Mouse (Mus musculus) myocyte (in vitro differentiated cells): ENCODE data around the gene Fabp3. TPM values are rescaled to one million over a fixed set of nuclear protein-coding genes. Genes with fewer than 3 reads are reported as not detected.
A peak's percentile ranks its signal among the peaks of the same experiment; 100 is the strongest.

Source experiments
- H3K27me3 ChIP-seq: one replicate; pipeline ENCODE4 v1.6.1; 2011; ENCODE audit not compliant: control insufficient read depth, insufficient read depth, insufficient read length
- H3K36me3 ChIP-seq: one replicate; pipeline ENCODE4 v1.6.1; 2011; ENCODE audit not compliant: control insufficient read depth, insufficient read depth
- H3K4me2 ChIP-seq: one replicate; pipeline ENCODE4 v1.6.1; 2011; ENCODE audit warnings: low read depth, control low read depth
- H3K4me3 ChIP-seq: one replicate; pipeline ENCODE4 v1.5.1; 2011; ENCODE audit warnings: mild to moderate bottlenecking, control low read depth, moderate library complexity
- H3K79me2 ChIP-seq: one replicate; pipeline ENCODE4 v1.6.1; 2011; ENCODE audit not compliant: control insufficient read depth, insufficient read depth
- H3ac ChIP-seq: one replicate; pipeline ENCODE4 v1.6.1; 2011; ENCODE audit not compliant: control insufficient read depth, insufficient read length
- CEBPB ChIP-seq: IDR thresholded peaks from 2 replicates; pipeline ENCODE4 v1.6.1; 2011; ENCODE audit warnings: mild to moderate bottlenecking, moderate library complexity; ENCODE audit not compliant: poor library complexity, insufficient read depth, severe bottlenecking
- E2F4 ChIP-seq: IDR thresholded peaks from one replicate; pipeline ENCODE4 v1.6.1; 2011; ENCODE audit warnings: mild to moderate bottlenecking, control low read depth, moderate library complexity; ENCODE audit not compliant: insufficient read depth
- MAX ChIP-seq: IDR thresholded peaks from one replicate; pipeline ENCODE4 v1.6.1; 2011; ENCODE audit warnings: low read depth, mild to moderate bottlenecking, control low read depth
- MYOD1 ChIP-seq, 3 experiments: IDR thresholded peaks; one replicate each; pipeline ENCODE4 v1.6.1; 2011; ENCODE audit warnings: control low read depth in 2 of 3, low read depth in 2 of 3, mild to moderate bottlenecking in 2 of 3, moderate library complexity in 1 of 3; ENCODE audit not compliant: insufficient read length in 2 of 3, control insufficient read depth in 1 of 3
- MYOG ChIP-seq, 3 experiments: IDR thresholded peaks; one replicate each; pipeline ENCODE4 v1.6.1; 2011; ENCODE audit warnings: control low read depth in 2 of 3, low read depth in 2 of 3, mild to moderate bottlenecking in 2 of 3; ENCODE audit not compliant: insufficient read length in 2 of 3, control insufficient read depth in 1 of 3, insufficient read depth in 1 of 3
- POLR2A ChIP-seq: IDR thresholded peaks from one replicate; pipeline ENCODE4 v1.6.1; 2011; ENCODE audit warnings: low read depth, mild to moderate bottlenecking, control low read depth, moderate library complexity; ENCODE audit not compliant: insufficient read length
- POLR2AphosphoS2 ChIP-seq: IDR thresholded peaks from one replicate; pipeline ENCODE4 v1.6.1; 2011; ENCODE audit warnings: low read depth, control low read depth; ENCODE audit not compliant: insufficient read length
- REST ChIP-seq: IDR thresholded peaks from one replicate; pipeline ENCODE4 v1.6.1; 2011; ENCODE audit warnings: mild to moderate bottlenecking, control low read depth, moderate library complexity; ENCODE audit not compliant: insufficient read depth, insufficient read length
- SRF ChIP-seq: IDR thresholded peaks from one replicate; pipeline ENCODE4 v1.6.1; 2011; ENCODE audit warnings: low read depth; ENCODE audit not compliant: control insufficient read depth, insufficient read length
- TCF12 ChIP-seq: IDR thresholded peaks from one replicate; pipeline ENCODE4 v1.6.1; 2011; ENCODE audit warnings: mild to moderate bottlenecking, control low read depth; ENCODE audit not compliant: poor library complexity, insufficient read depth, severe bottlenecking
- TCF3 ChIP-seq: IDR thresholded peaks from one replicate; pipeline ENCODE4 v1.6.1; 2011; ENCODE audit warnings: low read depth, control low read depth; ENCODE audit not compliant: insufficient read length
- USF1 ChIP-seq: IDR thresholded peaks from one replicate; pipeline ENCODE4 v1.6.1; 2011; ENCODE audit warnings: low read depth, mild to moderate bottlenecking, control low read depth, moderate library complexity
- polyA plus RNA-seq: library from polyadenylated mRNA; unstranded; fragments of >200 nt; fragmentation: generic; extraction: Trizol; gene quantifications from one replicate; pipeline ENCODE4 v1.2.1, GENCODE M21; 2012; ENCODE audit warnings: missing spikeins

The Fabp3 gene
- polyA plus RNA-seq, 1 experiment, result 71.9 TPM

- H3K27me3 ChIP-seq, result no peaks in the 10 kb centered on the region
- no peak overlapping the region for H3ac ChIP-seq
- no peak overlapping the region for H3K4me3 ChIP-seq
- peak overlapping the region; percentile 44 for H3K4me2 ChIP-seq
- H3K36me3 ChIP-seq, result no peaks in the 10 kb centered on the region
- H3K79me2 ChIP-seq, result peaks cover 4% of the 10 kb centered on the region
- TF ChIP-seq POLR2A (no peak), USF1 (no peak), SRF (no peak), MYOG (IDR thresholded peaks at IDR 0.05; ENCODE audit: control insufficient read depth in 1 of 3, insufficient read depth in 1 of 3, insufficient read length in 2 of 3, low read depth in 2 of 3) (peak in 1 of 3 experiments; percentile 61), MYOD1 (IDR thresholded peaks at IDR 0.05; ENCODE audit: control insufficient read depth in 1 of 3, insufficient read length in 2 of 3, low read depth in 2 of 3) (peak in 1 of 3 experiments; percentile 44)
These were observed 37.6 kb upstream of the Fabp3 start for GRCm38 (mm10) chr4:130270611-130271347.

GRCm38 (mm10) chr4:130273698-130274345 is 34.6 kb upstream of the Fabp3 start:
- peaks cover 4% of the 10 kb centered on the region for H3K79me2 ChIP-seq
- H3K36me3 ChIP-seq, result no peaks in the 10 kb centered on the region
- H3K4me2 ChIP-seq, result peak overlapping the region; percentile 88
- peak overlapping the region; percentile 91 for H3K4me3 ChIP-seq
- H3K27me3 ChIP-seq, result no peaks in the 10 kb centered on the region
- peak overlapping the region; percentile 15 for H3ac ChIP-seq
- TF ChIP-seq TCF3 (no peak), POLR2AphosphoS2 (peak; percentile 59), MAX (no peak), POLR2A (peak; percentile 51), MYOG (IDR thresholded peaks at IDR 0.05; ENCODE audit: control insufficient read depth in 1 of 3, insufficient read depth in 1 of 3, insufficient read length in 2 of 3, low read depth in 2 of 3) (peak in 1 of 3 experiments; percentile 13), E2F4 (no peak)

GRCm38 (mm10) chr4:130274346-130275015 is 33.9 kb upstream of the Fabp3 start:
- Histone ChIP-seq H3K4me2 (peak overlapping the region; percentile 88), H3K36me3 (no peaks in the 10 kb centered on the region), H3K27me3 (no peaks in the 10 kb centered on the region), H3ac (peak overlapping the region; percentile 15), H3K4me3 (peak overlapping the region; percentile 91), H3K79me2 (peaks cover 4% of the 10 kb centered on the region)
- peak in 1 of 3 experiments; percentile 1 for TF ChIP-seq MYOD1 (IDR thresholded peaks at IDR 0.05; ENCODE audit: control insufficient read depth in 1 of 3, insufficient read length in 2 of 3, low read depth in 2 of 3)
- TF ChIP-seq POLR2A, result peak; percentile 34
- no peak for TF ChIP-seq CEBPB
- no peak for TF ChIP-seq TCF3
- TF ChIP-seq REST, result no peak

- peak overlapping the region; percentile 88 for H3K4me2 ChIP-seq
These were observed 33.2 kb upstream of the Fabp3 start for GRCm38 (mm10) chr4:130275016-130275822.

More at GRCm38 (mm10) chr4:130275016-130275822, 33.2 kb upstream of the Fabp3 start:
- peak overlapping the region; percentile 15 for H3ac ChIP-seq
- H3K79me2 ChIP-seq, result peaks cover 4% of the 10 kb centered on the region
- no peaks in the 10 kb centered on the region for H3K36me3 ChIP-seq
- peak overlapping the region; percentile 91 for H3K4me3 ChIP-seq
- no peaks in the 10 kb centered on the region for H3K27me3 ChIP-seq
- TF ChIP-seq TCF12, result peak; percentile 88
- no peak for TF ChIP-seq SRF
- TF ChIP-seq CEBPB, result no peak
- no peak for TF ChIP-seq USF1
- TF ChIP-seq TCF3, result peak; percentile 91
- no peak for TF ChIP-seq E2F4
- TF ChIP-seq POLR2A, result peak; percentile 60
- TF ChIP-seq MYOG (IDR thresholded peaks at IDR 0.05; ENCODE audit: control insufficient read depth in 1 of 3, insufficient read depth in 1 of 3, insufficient read length in 2 of 3, low read depth in 2 of 3), result peak; percentile 90 to 99 (median 98)
- TF ChIP-seq POLR2AphosphoS2, result peak; percentile 50
- peak in 2 of 3 experiments; percentile 90 to 98 for TF ChIP-seq MYOD1 (IDR thresholded peaks at IDR 0.05; ENCODE audit: control insufficient read depth in 1 of 3, insufficient read length in 2 of 3, low read depth in 2 of 3)
